Mouse (Mus musculus) thymus, postnatal 36 days (tissue): ENCODE data around the gene Samd8.

Experiments used
- DNase-seq, 2 experiments: peaks; one replicate each; pipeline ENCODE4 v3.0.0; 2022; ENCODE audit warnings: mixed read lengths in 2 of 2

The Samd8 gene

GRCm38 (mm10) chr14:21746251-21746650, 4.1 kb upstream of the Samd8 start:
- DNase-seq = no peak

GRCm38 (mm10) chr14:21746846-21747245, 3.5 kb upstream of the Samd8 start:
- DNase-seq = no peak

GRCm38 (mm10) chr14:21747436-21748141, 2.7 kb upstream of the Samd8 start:
- DNase-seq = no peak

GRCm38 (mm10) chr14:21748142-21748870, 2.0 kb upstream of the Samd8 start:
- DNase-seq = peak in 1 of 2 experiments; percentile 38

- DNase-seq = peak; percentile 50
These were observed 681 bp downstream of the Samd8 start, which contains the start of gene Dusp13 for GRCm38 (mm10) chr14:21750881-21751542. Gene Dusp13 (minus strand): TSS chr14:21751181.

GRCm38 (mm10) chr14:21752411-21752810, 2.1 kb downstream of the Samd8 start:
- DNase-seq = no peak

GRCm38 (mm10) chr14:21753367-21753766, 3.0 kb downstream of the Samd8 start:
- DNase-seq = no peak

- no peak for DNase-seq
These were observed 11.2 kb downstream of the Samd8 start for GRCm38 (mm10) chr14:21761560-21761959.

GRCm38 (mm10) chr14:21763736-21764135, 13.4 kb downstream of the Samd8 start:
- DNase-seq = no peak

- no peak for DNase-seq
These were observed 14.3 kb downstream of the Samd8 start for GRCm38 (mm10) chr14:21764646-21765045.

GRCm38 (mm10) chr14:21765754-21766397, 15.5 kb downstream of the Samd8 start:
- DNase-seq = no peak

- no peak for DNase-seq
These were observed 16.1 kb downstream of the Samd8 start for GRCm38 (mm10) chr14:21766398-21766958.

GRCm38 (mm10) chr14:21772506-21773281, 22.4 kb downstream of the Samd8 start:
- DNase-seq = no peak

- no peak for DNase-seq
These were observed 23.6 kb downstream of the Samd8 start for GRCm38 (mm10) chr14:21773946-21774345.

GRCm38 (mm10) chr14:21776201-21776600, 25.9 kb downstream of the Samd8 start:
- DNase-seq = no peak

GRCm38 (mm10) chr14:21786500-21786899, 36.2 kb downstream of the Samd8 start:
- DNase-seq = no peak

GRCm38 (mm10) chr14:21787374-21787773, 37.0 kb downstream of the Samd8 start:
- no peak for DNase-seq

GRCm38 (mm10) chr14:21788121-21788520, 37.8 kb downstream of the Samd8 start:
- no peak for DNase-seq

- DNase-seq = no peak
These were observed 40.4 kb downstream of the Samd8 start for GRCm38 (mm10) chr14:21790585-21791251.

GRCm38 (mm10) chr14:21791722-21792121, 41.4 kb downstream of the Samd8 start:
- no peak for DNase-seq

- no peak for DNase-seq
These were observed 41.9 kb downstream of the Samd8 start for GRCm38 (mm10) chr14:21792250-21792649.
